Mouse (Mus musculus) heart, postnatal 14 days (tissue): ENCODE measurements around the gene 1700001C02Rik. TPM values are rescaled to one million over a fixed set of nuclear protein-coding genes. Genes with fewer than 3 reads are reported as not detected.

Experiments used
- total RNA-seq, 2 experiments: library from RNA; stranded (reverse); gene quantifications; 2 replicates each; pipeline ENCODE4 v1.2.3; 2021

The 1700001C02Rik gene
- total RNA-seq, 2 experiments from 2014 or later = not detected

Other genes starting within 250 kb of the 1700001C02Rik start
- gene Selenoi, start 233.5 kb upstream of the 1700001C02Rik start, total RNA-seq = 10 to 100 TPM; 18.5 to 20.7 TPM
- under 1 TPM; 0.24 to 0.98 TPM for gene Drc1, start 184.7 kb upstream of the 1700001C02Rik start, total RNA-seq
- gene Otof, start 4.1 kb upstream of the 1700001C02Rik start, total RNA-seq = not detected
- gene Cib4, start 79.8 kb downstream of the 1700001C02Rik start, total RNA-seq = not detected
- gene Kcnk3, start 122.1 kb downstream of the 1700001C02Rik start, total RNA-seq = 100 to 1,000 TPM; 181 to 186 TPM
- gene Slc35f6, start 181.9 kb downstream of the 1700001C02Rik start, total RNA-seq = 10 to 100 TPM; 37.4 to 39.9 TPM
- 10 to 100 TPM; 56.0 to 67.6 TPM for gene Cenpa, start 200.7 kb downstream of the 1700001C02Rik start, total RNA-seq
- gene Dpysl5, start 245.5 kb downstream of the 1700001C02Rik start, total RNA-seq = under 1 TPM; 0.46 to 0.79 TPM